Mouse (Mus musculus) monocyte, adult 2 months (primary cell): ENCODE measurements around the gene Tmco3.
"Not testable (repeated sequence)": the region's sequence is repeated elsewhere in the genome, so short reads cannot be mapped to it uniquely, and the experiment has no call there.

Experiments used
- DNase-seq, 2 experiments: peaks; one replicate each; pipeline ENCODE4 v3.0.0; 2022; ENCODE audit warnings: low spot score in 2 of 2, low read depth in 1 of 2

The Tmco3 gene

GRCm38 (mm10) chr8:13305884-13306283 is 17.9 kb downstream of the Tmco3 start:
- DNase-seq, result no peak

- DNase-seq, result no peak
These were observed 18.4 kb downstream of the Tmco3 start for GRCm38 (mm10) chr8:13306309-13306909.

DNA sequence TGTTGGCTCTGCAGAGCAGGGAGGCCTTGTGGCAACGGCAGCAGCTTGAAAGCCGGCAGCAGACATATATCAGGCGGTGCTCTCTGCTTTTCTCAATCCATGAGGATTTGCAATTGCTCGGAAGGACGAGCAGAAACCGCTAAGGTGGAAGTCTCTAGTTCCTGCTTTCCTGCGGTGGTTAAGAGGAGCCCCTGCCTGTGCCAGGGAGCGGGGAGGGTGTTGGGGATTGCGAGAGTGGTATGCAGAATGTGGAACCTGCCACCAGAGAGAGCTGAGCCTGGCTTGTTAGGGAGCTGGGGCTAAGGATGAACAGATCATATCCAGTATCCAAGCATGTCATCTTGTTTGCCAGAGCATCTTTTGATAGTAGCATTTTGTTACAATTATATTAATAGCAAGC is 18.9 kb downstream of the Tmco3 start:
- no peak for DNase-seq

DNA sequence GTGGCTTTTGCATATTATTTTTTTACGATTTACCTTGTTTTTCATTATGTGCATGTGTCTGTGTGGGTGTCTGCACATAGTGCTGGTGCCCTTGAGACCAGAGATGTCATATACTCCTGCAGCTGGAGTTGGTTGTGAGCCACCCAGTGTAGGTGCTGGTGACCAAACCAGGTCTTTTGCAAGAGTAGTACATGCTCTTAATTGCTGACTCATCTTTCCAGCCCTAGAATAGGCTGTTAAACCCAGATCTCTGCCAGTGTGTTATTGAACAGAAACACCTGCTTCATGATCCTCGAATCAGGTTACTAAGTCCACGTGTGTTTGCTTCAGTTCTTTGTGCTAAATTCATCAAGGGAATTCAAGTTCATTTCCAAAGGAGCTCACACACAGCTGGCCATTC is 26.9 kb downstream of the Tmco3 start:
- no peak for DNase-seq

DNA sequence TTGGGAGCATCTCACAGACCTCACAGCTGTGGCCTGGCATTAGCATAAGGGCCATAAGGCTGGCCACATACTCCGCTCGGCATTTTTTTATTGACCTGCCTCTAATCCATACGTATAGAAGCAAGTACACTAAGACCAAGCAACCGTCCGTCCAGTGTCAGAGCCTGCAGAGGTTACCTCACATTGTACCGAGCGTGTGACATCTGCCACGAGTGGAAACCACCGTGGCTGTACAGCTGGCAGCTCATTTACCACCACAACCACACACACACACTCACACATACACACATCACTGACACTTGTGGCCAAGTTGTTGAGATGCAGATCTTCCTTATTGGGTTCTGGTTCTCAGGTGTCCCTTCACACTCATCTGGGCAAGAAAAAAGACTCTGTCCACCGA is 28.7 kb downstream of the Tmco3 start:
- DNase-seq, result no peak

GRCm38 (mm10) chr8:13326598-13326997 is 38.6 kb downstream of the Tmco3 start:
- DNase-seq, result no peak

DNA sequence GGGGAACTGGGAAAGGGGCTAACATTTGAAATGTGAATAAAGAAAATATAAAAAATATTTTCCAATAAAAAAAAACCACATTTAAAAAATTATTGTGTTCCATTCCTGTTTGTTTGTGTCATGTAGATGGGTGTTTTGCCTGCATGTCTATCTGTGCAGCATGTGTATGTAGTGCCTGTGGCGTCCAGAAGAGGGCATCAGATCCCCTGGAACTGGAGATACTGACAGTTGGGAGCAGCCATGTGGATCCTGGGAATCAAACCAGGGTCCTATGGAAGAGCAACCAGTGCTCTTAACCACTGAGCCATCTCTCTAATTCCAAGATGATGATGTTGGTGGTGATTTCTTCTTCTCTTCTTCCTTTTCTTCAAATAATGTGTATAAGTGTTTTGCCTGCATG is 46.7 kb downstream of the Tmco3 start:
- DNase-seq, result no peak

GRCm38 (mm10) chr8:13337245-13337644 is 49.3 kb downstream of the Tmco3 start:
- not testable (repeated sequence) for DNase-seq

- no peak for DNase-seq
These were observed 49.7 kb downstream of the Tmco3 start for GRCm38 (mm10) chr8:13337678-13338077.

- DNase-seq, result peak; percentile 18 to 39
These were observed 50.4 kb downstream of the Tmco3 start, which contains the start of gene Tfdp1 for GRCm38 (mm10) chr8:13338255-13338860. TSS of gene Tfdp1 (plus strand) at chr8:13338751.

- DNase-seq, result no peak
These were observed 51.1 kb downstream of the Tmco3 start for GRCm38 (mm10) chr8:13338901-13339645.

- DNase-seq, result no peak
These were observed 51.6 kb downstream of the Tmco3 start for GRCm38 (mm10) chr8:13339646-13339990.

- no peak for DNase-seq
These were observed 52.7 kb downstream of the Tmco3 start for GRCm38 (mm10) chr8:13340650-13341049.

- DNase-seq, result no peak
These were observed 54.4 kb downstream of the Tmco3 start for GRCm38 (mm10) chr8:13342340-13342739.

DNA sequence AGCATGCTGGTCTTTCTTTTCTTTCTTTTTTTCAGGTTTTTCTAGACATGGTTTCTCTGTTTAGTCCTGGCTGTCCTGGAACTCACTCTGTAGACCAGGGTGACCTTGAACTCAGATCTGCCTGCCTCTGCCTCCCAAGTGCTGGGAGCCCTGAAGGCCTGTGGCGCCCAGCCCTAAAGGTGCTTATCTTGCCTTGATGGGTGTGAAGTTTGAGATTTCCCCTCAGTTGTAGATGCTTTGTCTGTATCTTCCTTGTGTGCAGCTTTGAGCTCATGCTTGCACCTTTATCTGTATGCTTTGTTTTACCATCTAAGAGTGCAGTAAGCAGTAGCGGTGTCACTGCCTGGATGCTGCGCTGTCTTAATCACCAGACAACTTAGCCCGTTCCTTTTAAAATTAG is 55.1 kb downstream of the Tmco3 start:
- no peak for DNase-seq

GRCm38 (mm10) chr8:13350052-13350451 is 62.1 kb downstream of the Tmco3 start:
- no peak for DNase-seq

DNA sequence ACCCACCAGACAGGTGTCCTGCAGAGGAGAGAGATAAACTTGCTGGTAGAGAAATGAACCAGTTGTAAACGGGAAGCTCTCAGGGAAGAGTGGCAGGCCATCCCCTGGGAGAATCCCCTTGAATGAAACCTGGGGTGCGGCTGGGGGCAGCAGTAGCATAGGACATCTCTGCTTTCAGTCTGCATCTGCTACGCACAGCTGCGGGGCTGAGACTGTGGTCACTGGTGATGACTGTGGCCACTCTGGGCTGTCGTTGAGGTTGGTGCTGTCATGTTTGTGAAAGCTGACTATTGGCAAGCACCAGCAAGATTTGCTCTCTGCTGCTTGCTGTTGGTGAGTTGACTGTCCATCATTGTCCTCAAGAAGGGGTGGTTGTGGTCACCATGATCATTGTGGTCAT is 63.6 kb downstream of the Tmco3 start:
- DNase-seq, result no peak

DNA sequence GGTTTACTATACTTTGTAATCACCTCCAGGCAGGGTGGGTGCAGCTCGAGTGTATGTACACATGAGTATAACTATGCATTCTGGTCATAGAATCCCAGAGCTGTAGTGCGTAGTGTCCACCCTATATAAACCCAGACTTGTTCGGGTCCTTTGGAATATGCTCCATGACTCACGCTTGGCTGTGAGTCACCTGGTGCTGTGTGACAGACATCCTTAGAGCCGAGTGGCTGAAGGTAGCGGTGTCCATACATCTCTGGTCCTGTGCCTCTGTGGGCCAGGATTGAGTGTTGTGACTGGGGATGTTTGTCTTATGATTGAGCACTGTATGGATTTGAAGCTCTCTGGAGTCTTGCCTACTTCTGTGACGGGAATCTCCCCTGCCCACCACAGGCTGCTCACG is 64.6 kb downstream of the Tmco3 start:
- no peak for DNase-seq

DNA sequence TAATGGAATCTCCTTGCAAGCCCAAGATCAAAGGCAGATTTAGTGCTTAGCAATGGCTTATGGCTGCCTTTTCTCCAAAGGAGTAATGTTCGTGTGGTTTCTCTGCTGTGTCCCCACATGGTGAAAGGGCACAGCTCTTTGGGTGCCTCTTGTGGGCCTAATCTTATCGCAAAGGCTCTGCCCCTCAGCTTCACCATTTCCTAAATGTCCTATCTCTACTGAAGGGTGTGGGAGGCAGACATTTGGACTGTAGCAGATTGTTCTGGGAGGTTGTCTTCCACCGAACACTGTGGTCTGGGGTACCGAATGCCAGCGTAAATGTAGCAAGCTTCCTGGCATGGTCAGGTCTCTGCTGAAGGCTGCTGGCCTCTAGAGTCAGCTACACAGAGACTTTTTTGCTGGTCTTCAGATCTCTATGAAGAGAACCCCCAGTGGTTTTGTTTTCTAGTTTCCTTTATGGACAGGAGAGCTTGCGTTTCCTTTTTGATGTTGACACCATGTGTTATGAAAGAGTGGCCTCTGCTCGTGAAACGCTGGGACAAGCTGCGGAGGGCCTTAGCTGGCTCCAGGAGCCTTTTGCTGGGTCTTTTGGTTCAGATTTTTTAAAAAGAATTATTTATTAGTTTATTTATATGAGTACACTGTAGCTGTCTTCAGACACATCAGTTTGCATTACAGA is 65.3 kb downstream of the Tmco3 start:
- DNase-seq, result no peak

DNA sequence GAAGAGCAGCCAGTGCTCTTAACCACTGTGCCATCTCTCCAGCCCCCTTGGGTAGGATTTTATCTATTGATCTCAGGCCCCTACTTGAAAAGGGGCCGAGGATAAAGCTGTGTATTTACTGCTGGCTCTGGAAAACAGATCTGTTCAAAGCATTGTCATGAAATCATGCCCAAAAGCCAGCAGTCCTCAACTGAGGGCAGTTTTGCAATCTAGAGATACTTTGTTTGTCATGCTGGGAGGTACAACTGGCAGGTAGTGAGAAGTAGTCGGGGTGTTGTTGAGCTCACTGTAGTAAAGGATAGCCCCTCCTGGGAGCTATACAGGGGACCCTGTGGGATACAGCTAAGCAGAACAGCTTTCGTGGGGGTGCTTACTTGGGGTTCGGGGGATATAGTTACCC is 65.9 kb downstream of the Tmco3 start:
- DNase-seq, result no peak

DNA sequence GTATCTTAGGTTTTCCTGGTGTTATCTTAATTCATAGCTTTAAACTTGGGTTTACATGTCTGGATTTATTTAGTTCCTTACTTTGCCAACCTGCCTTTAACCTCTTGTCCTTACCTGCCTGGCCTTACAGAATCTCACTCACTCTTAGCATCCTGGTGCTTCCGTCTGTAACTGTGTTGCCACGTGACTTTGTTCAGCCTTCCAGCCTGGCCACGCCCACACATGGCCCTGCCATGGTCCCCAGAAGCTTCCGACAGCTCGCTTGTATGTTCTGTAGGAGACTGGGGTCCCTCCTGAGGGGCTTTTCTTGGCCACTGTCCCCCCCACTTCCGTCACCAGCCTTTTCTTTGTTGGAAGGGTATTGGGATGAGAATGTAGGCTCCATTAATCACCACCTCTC is 68.2 kb downstream of the Tmco3 start:
- DNase-seq, result no peak

DNA sequence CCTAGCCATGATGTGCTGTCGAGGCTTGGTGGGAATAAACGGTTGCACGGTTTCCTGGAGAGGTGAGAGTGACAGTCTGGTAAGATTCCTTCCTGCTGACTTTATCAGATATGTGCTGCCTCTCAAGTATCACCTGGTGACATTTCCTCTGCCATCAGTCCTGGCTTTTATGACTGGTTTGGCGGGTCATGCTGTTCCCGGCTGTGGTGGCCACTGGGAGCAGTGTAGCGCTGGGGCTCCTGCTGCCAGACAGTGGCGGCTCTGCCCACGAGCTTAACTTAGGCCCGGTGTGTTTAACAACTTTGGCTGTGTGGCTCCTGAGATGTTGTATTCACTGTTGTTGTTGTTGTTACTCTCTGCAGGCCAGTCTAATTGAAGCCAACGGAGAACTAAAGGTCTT is 68.7 kb downstream of the Tmco3 start:
- no peak for DNase-seq
